ENCODE assay signal across 9 mouse cellular contexts in genomic region chr10:37250157-37250556, GRCm38 (mm10).
DNase-seq lines count a peak whose midpoint lies in the region; ATAC-seq lines count a peak whose summit lies in the region.
"Had no signal": no experiment of that assay in that cellular context is flagged by ENCODE, and none has a peak within 500 bp of the region (broad histone marks: within the 10 kb centered on the region; RNA-seq: fewer than 3 reads in every experiment).

No protein-coding gene starts in this region.

- H3K27me3 ChIP-seq in hindbrain, embryonic 10.5 days (ENCODE audit: insufficient read depth, poor library complexity, severe bottlenecking), result no peaks in the 10 kb centered on the region
- H3K27me3 ChIP-seq in hindbrain, embryonic 13.5 days, result no peaks in the 10 kb centered on the region

- H3K4me1 ChIP-seq in hindbrain, embryonic 10.5 days (replicated peaks), result peaks cover 16% of the 10 kb centered on the region
- peaks cover 11% of the 10 kb centered on the region for H3K4me1 ChIP-seq in hindbrain, embryonic 13.5 days (replicated peaks)

- no peak overlapping the region for H3K4me3 ChIP-seq in hindbrain, embryonic 10.5 days
- H3K4me3 ChIP-seq in hindbrain, embryonic 13.5 days, result no peak overlapping the region

- no peak overlapping the region for H3K9ac ChIP-seq in hindbrain, embryonic 13.5 days
- H3K9ac ChIP-seq: liver, postnatal 0 days had no signal

- WGBS in hindbrain, embryonic 10.5 days, result 55% methylated on average over 2 of the region's 2 CpGs
- WGBS in hindbrain, embryonic 13.5 days, result 69% methylated on average over 2 of the region's 2 CpGs

- H3K4me2 ChIP-seq in hindbrain, embryonic 13.5 days, result no peak overlapping the region

- H3K27ac ChIP-seq in hindbrain, embryonic 10.5 days, result peak overlapping the region; percentile 46
- no peak overlapping the region for H3K27ac ChIP-seq in hindbrain, embryonic 13.5 days

- no peak for DNase-seq in hindbrain, embryonic 10.5 days (ENCODE audit: low spot score)
- peak; percentile 46 for DNase-seq in testis, postnatal 14 days (ENCODE audit: low spot score)
- DNase-seq in testis, postnatal 10 days (ENCODE audit: low spot score), result no peak
- DNase-seq in kidney, postnatal 36 days, result peak; percentile 24 to 47
- no peak for DNase-seq in cerebellum, postnatal 14 days
- no peak for DNase-seq in spleen, adult 18-20 months
- no peak for DNase-seq in left cerebral cortex, adult 18-20 months (ENCODE audit: low spot score in 2 of 2)
- DNase-seq: liver, postnatal 0 days had no signal

- ATAC-seq in hindbrain, embryonic 13.5 days (ENCODE audit: low FRiP score), result no peak
- ATAC-seq: liver, postnatal 0 days had no signal

- no peaks in the 10 kb centered on the region for H3K36me3 ChIP-seq in hindbrain, embryonic 10.5 days
- no peaks in the 10 kb centered on the region for H3K36me3 ChIP-seq in hindbrain, embryonic 13.5 days

- H3K9me3 ChIP-seq in hindbrain, embryonic 10.5 days, result no peaks in the 10 kb centered on the region
- no peaks in the 10 kb centered on the region for H3K9me3 ChIP-seq in hindbrain, embryonic 13.5 days

Comparison
In these comparisons a context has a peak if more than half of its experiments do, and no peak if none do; other contexts are left out.
1. DNase-seq: peak in testis, postnatal 14 days (single experiment) and kidney, postnatal 36 days (2 of 2); none in hindbrain, embryonic 10.5 days (single experiment), testis, postnatal 10 days (single experiment), cerebellum, postnatal 14 days (0 of 2), spleen, adult 18-20 months (0 of 2) and left cerebral cortex, adult 18-20 months (0 of 2).